Mouse (Mus musculus) limb, embryonic 10.5 days (tissue): Measurements from ENCODE around the gene Phlda1. TPM values are rescaled to one million over a fixed set of nuclear protein-coding genes. Genes with fewer than 3 reads are reported as not detected.

Source experiments
- DNase-seq: peaks from one replicate; pipeline ENCODE4 v3.0.0-alpha.2; 2017; ENCODE audit warnings: low spot score
- H3K27ac ChIP-seq: fragments of 300-500 bp; sonication (generic); 2 replicates; pipeline ENCODE4 v1.5.1; 2016; ENCODE audit warnings: mild to moderate bottlenecking
- H3K27me3 ChIP-seq: fragments of 300-500 bp; sonication (generic); 2 replicates; pipeline ENCODE4 v1.6.1; 2016; ENCODE audit warnings: low read depth, mild to moderate bottlenecking; ENCODE audit not compliant: poor library complexity, severe bottlenecking
- H3K36me3 ChIP-seq: fragments of 300-500 bp; sonication (generic); 2 replicates; pipeline ENCODE4 v1.6.1; 2016; ENCODE audit warnings: mild to moderate bottlenecking, moderate library complexity
- H3K4me1 ChIP-seq: fragments of 300-500 bp; sonication (generic); 2 replicates; pipeline ENCODE4 v1.6.1; 2016
- H3K4me3 ChIP-seq: fragments of 300-500 bp; sonication (generic); 2 replicates; pipeline ENCODE4 v1.5.1; 2016; ENCODE audit warnings: mild to moderate bottlenecking, moderate library complexity
- H3K9me3 ChIP-seq: fragments of 300-500 bp; sonication (generic); replicated peaks from 2 replicates; pipeline ENCODE4 v1.6.1; 2016; ENCODE audit warnings: mild to moderate bottlenecking
- WGBS: fragments of 180-500 bp; shearing (Covaris S2); methylation state at CpG from one replicate; pipeline ENCODE4 v1.1.7; 2016; 5-methylcytosine and 5-hydroxymethylcytosine counted together
- polyA plus RNA-seq: library from polyadenylated mRNA; unstranded; fragments of >200 nt; fragmentation: Nextera tagmentation; extraction: Ambion mirVana; gene quantifications from 2 replicates; pipeline ENCODE4 v1.2.1, GENCODE M21; 2016

Phlda1 gene
- polyA plus RNA-seq, 1 experiment from 2014 or later = 19.8 TPM

GRCm38 (mm10) chr10:111544311-111544710 is 38.2 kb downstream of the Phlda1 start:
- 85% methylated on average over 4 of the region's 4 CpGs for WGBS
- Histone ChIP-seq H3K4me1 (peaks cover 46% of the 10 kb centered on the region), H3K9me3 (no peaks in the 10 kb centered on the region), H3K27me3 (no peaks in the 10 kb centered on the region), H3K4me3 (no peak overlapping the region), H3K27ac (peak overlapping the region; percentile 68; the same call in 1 of the 2 replicates), H3K36me3 (no peaks in the 10 kb centered on the region)
- DNase-seq = no peak

GRCm38 (mm10) chr10:111545648-111546047 is 39.6 kb downstream of the Phlda1 start:
- WGBS = 78% methylated on average over 4 of the region's 4 CpGs
- Histone ChIP-seq H3K27me3 (no peaks in the 10 kb centered on the region), H3K36me3 (no peaks in the 10 kb centered on the region), H3K4me3 (no peak overlapping the region), H3K9me3 (no peaks in the 10 kb centered on the region), H3K27ac (no peak overlapping the region), H3K4me1 (peaks cover 33% of the 10 kb centered on the region)
- DNase-seq = no peak

GRCm38 (mm10) chr10:111547881-111548372 is 41.8 kb downstream of the Phlda1 start:
- peaks cover 24% of the 10 kb centered on the region for H3K4me1 ChIP-seq
- H3K27me3 ChIP-seq = no peaks in the 10 kb centered on the region
- H3K4me3 ChIP-seq = no peak overlapping the region
- no peak overlapping the region for H3K27ac ChIP-seq
- H3K36me3 ChIP-seq = no peaks in the 10 kb centered on the region
- DNase-seq = no peak
- 83% methylated on average over 10 of the region's 10 CpGs for WGBS
- no peaks in the 10 kb centered on the region for H3K9me3 ChIP-seq

GRCm38 (mm10) chr10:111550075-111550695 is 44.1 kb downstream of the Phlda1 start:
- peaks cover 22% of the 10 kb centered on the region for H3K4me1 ChIP-seq
- no peaks in the 10 kb centered on the region for H3K9me3 ChIP-seq
- H3K27ac ChIP-seq = no peak overlapping the region
- DNase-seq = no peak
- H3K4me3 ChIP-seq = no peak overlapping the region
- H3K36me3 ChIP-seq = no peaks in the 10 kb centered on the region
- 74% methylated on average over 6 of the region's 6 CpGs for WGBS
- H3K27me3 ChIP-seq = no peaks in the 10 kb centered on the region

GRCm38 (mm10) chr10:111553695-111554094 is 47.6 kb downstream of the Phlda1 start:
- Histone ChIP-seq H3K27ac (no peak overlapping the region), H3K27me3 (no peaks in the 10 kb centered on the region), H3K36me3 (no peaks in the 10 kb centered on the region), H3K4me3 (no peak overlapping the region), H3K9me3 (no peaks in the 10 kb centered on the region), H3K4me1 (peaks cover 19% of the 10 kb centered on the region)
- 67% methylated on average over 7 of the region's 7 CpGs for WGBS
- no peak for DNase-seq

- 93% methylated on average over 5 of the region's 5 CpGs for WGBS
- Histone ChIP-seq H3K4me3 (no peak overlapping the region), H3K9me3 (no peaks in the 10 kb centered on the region), H3K27ac (no peak overlapping the region), H3K4me1 (peaks cover 28% of the 10 kb centered on the region), H3K27me3 (no peaks in the 10 kb centered on the region), H3K36me3 (no peaks in the 10 kb centered on the region)
- DNase-seq = no peak
Measured at GRCm38 (mm10) chr10:111554651-111555050, 48.6 kb downstream of the Phlda1 start.

- Histone ChIP-seq H3K4me1 (peaks cover 38% of the 10 kb centered on the region), H3K9me3 (no peaks in the 10 kb centered on the region), H3K36me3 (no peaks in the 10 kb centered on the region), H3K27ac (no peak overlapping the region), H3K27me3 (no peaks in the 10 kb centered on the region), H3K4me3 (no peak overlapping the region)
- 92% methylated on average over 5 of the region's 5 CpGs for WGBS
- DNase-seq = no peak
Measured at GRCm38 (mm10) chr10:111558211-111558610, 52.1 kb downstream of the Phlda1 start.

Other genes starting within 250 kb of the Phlda1 start
- gene Bbs10, start 207.6 kb upstream of the Phlda1 start, polyA plus RNA-seq = 5.4 and 6.7 TPM in 2 replicates
- 343 and 349 TPM in 2 replicates for gene Nap1l1, start 33.1 kb upstream of the Phlda1 start, polyA plus RNA-seq